Mouse (Mus musculus): ENCODE data around the gene Meiob.

The Meiob gene

DNA sequence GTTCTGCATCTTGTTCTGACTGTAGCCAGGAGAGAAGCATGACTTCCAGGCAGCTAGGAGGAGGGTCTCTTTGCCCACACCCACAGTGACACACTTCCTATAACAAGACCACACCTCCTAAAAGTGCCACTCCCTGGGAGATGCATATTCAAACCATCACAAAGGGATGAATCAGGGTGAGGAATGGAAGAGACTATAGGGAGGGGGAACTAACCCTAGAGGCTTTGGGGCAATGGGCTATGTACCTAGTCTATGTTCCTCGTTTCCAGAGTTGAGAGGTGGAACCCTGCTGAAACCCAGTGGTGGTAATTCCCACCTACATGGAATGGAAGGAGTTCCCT lies 70.3 kb downstream of the Meiob start:
- DNase-seq (ENCODE audit: low spot score) = no peak

DNA sequence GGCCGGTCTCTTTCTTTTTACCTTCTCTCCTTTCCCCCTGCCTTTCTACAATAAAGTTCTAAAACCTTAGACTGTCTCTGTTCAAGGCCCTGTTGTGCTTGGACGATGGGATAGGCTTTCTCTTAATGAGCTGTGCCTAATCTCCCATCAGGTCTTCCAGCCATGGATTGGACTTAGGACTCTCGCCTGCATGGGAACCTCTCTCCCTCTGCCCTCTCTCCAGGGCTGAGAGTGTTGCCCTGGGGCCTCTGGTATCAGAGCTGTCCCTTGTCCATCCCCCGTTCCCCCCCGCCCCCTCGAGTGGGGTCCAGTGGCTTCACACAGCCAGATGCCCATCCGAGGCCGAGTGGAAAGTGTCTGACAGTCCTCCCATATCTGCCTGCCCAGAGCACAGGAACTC lies 70.9 kb downstream of the Meiob start:
- DNase-seq (ENCODE audit: low spot score) = no peak

DNA sequence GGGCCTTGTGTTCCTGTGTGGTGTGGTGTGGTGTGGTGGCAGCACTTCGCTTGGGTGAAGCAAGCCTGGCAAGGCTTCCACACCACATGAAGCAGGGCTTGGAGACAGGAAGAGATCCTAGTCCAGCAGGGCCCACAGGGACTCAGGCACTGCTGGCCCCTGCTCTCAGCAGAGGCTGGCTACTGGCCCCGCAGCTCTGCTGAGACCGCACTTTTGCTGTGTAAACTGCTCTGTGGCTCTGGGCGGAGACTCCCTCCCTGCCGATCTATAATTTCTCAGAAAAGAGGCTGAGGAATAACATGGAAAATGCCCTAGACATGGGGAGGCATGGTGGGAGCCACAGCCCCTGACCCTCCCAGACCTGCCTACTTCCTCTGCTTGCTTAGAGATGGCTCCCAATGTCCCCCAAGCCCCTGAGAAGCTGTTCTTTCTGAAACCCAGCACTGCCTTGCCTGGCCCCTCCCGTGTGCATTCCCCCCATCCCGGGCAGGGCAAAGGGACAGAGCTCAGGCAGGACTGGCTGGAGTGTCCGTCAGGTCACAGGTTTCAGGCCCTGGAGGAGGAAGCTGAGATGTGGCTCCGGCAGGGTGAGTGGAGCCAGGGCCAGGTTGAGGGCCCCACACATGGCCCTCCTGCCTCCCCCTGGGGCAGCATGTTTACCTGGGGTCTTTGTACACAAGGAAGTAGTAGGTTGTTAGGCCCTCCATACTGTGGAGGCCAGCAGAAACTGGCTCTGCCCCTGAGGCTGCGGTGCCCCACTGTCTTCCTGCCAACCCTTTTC lies 73.4 kb downstream of the Meiob start:
- DNase-seq (ENCODE audit: low spot score) = no peak

DNA sequence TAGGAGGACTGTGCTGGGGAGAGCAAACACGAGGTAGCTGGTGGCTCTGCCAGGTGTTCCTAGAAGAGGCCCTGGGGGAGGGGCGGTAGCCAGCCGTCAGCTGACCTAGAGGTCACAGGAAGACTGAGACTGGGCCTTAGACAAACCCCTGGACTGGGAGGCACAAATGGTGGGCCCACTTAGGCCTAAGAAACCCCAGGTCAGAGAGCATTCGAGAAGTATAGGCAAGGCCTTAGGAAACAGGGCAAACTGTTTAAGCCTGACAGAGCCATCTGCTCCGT lies 74.0 kb downstream of the Meiob start:
- DNase-seq (ENCODE audit: low spot score) = no peak

DNA sequence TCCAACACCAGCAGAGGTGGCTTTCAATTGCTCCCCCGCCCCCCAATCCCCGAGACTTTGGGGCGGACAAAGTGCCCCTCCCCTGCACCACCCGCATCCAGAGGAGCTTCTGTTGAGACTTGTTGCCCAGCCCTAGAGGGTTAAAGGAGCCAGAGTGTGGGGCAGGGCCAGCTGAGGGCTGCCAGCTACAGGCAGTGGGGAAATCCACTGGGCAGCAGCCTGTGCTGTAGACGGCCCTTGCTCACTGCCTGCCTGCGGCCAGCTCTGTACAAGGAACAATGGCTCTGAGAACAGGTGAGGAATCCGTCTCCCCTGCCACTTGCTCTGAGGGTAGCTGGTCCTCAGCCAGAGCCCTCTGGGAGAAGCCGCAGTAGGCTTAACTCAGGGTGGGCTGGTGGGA lies 74.4 kb downstream of the Meiob start:
- DNase-seq (ENCODE audit: low spot score) = no peak

DNA sequence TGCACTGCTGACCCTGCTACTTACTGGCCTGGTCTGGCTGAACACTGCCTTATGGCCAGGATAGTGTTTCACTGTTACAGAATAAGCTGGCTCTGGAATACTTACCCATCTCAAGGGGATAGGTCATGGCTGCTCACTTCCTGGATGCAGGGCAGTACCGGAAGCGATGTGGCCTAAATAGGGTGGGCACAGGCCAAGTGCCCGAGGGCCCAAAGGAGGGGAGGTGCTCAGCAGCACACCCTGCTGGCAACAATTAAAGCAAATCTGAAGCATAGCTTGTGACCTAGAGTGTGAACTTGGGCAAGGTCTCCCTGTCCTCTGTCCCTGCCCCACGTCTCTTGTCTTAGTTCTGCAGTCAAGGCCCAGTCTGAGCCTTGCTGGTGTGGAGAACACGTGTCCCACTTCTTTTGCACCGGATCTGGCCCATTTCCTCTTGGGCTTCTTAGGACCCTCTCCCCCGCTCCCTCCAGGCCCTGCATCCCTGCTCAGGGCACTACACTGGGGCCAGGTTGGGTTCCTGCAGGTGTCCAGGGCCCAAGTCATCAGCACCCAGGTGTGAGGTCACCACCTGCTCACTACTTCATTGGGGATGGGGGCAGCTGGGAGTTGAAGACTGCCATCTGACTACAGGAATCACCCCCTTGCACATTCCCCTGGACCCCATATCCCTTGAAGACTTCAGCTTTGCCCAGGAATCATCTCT lies 77.8 kb downstream of the Meiob start:
- no peak for DNase-seq (ENCODE audit: low spot score)

DNA sequence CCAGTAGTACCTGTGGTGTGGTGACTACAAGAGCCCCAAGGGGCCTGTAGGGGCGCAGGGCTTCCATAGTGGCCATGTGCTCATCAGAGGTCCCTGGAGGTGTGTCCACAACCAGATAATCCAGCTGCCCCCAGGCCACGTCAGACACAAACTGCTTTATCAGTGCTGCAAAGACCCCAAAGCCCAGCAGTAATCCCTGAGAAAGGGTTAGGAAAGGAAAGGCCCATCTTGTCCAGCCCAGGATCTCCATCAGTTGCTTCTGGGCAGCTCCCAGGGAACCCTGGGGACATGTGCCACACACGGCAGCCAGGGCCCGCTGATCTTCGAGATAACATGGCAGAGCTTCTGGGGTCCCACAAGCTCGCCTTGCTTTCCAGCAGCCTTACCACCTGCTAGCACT lies 80.3 kb downstream of the Meiob start:
- DNase-seq (ENCODE audit: low spot score) = no peak

DNA sequence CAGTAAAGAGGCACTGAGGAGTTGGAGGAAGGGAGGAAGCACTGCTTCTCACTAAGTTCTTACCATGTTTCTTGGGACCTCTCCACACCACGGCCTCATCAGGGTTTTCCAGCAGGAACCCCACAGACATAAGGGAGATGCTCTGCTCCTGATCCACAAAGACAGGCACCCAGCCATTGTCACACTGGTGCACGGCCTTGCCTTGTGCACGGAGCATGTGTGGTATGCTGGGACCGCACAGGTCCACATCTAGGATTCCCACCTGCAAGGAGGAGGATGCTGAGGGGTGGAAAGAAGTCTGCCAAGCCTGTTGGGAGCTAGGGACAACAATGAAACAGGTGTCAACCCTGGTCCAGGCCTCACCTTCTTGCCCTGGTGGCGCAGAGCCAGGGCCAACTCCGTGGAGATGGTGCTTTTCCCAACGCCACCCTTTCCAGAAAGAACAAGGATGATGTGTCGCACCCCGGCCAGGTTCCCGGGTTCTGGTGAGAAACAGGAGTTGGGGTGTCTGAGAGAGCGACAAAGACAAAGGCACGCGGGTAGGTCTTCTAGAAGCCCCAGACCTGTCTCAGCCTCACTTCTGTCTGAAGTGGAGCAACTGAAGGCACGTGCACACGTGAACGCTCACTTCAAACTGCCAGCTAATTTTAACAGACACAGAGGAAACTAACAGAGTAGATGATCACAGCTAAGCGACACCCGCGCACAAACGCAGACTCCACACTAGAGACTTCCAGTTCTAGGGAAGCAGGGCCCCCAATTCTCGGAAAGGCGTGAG lies 81.5 kb downstream of the Meiob start:
- no peak for DNase-seq (ENCODE audit: low spot score)

DNA sequence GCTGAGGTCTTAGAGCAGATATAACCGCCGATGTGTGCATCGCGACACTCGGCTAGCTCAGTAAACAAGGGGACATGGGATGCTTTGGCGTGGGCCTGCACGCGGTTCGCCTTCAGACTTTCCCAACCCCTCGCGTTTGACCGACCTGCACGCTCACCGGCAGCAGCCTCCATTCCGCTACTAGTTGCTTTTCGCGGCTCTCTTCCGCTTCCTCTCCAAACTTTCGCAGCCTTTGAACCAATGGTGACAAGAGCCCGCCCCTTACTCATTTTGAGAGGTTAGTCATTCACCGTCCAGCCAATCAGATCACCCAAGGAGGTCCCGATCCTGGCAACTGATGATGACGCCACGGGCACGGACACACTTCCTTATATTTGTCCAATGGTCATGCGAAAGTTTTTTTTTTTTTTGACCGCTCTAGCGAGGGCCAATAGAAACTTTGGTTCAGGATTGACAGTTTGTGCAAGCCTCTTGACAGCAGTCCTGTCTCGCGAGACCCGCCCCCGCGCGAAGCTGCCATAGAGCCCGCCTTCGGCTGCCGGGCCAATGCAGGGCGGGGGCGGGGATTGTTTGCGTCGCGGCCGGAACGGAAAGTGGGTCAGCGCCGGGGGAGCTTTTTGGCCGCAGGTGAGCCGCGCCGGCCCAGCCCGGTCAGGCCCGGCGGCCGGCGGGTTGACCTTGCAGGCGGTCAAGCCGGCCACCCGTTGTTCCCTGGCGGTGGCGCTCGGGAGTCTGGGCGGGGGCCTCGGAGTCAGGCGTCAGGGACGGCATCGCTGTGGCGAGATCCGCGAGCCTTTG lies 82.2 kb downstream of the Meiob start, which contains the start of the genes Nubp2 and Spsb3:
TSS of gene Nubp2 (minus strand) at position 216 of the 798 bp plus-strand sequence.
TSS of gene Spsb3 (plus strand) at position 510 of the 798 bp plus-strand sequence.
- peak; percentile 99 for DNase-seq (ENCODE audit: low spot score)

DNA sequence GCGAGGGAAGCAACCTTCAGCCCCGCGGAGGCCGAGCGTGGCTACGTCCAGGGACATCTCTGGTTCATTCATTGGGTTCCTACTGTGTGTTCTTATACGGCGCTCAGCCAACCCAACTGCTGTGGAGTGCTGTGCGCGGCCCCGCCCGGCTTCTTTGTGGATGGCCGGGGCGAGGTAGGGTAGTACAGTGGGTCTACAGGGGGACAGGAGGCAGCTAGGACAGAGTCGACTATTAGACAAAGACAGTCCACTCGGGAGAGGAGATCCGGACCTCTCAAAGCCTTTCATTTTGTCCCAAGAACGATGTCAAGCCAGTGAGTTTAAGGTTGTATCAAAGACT lies 82.8 kb downstream of the Meiob start:
- no peak for DNase-seq (ENCODE audit: low spot score)

DNA sequence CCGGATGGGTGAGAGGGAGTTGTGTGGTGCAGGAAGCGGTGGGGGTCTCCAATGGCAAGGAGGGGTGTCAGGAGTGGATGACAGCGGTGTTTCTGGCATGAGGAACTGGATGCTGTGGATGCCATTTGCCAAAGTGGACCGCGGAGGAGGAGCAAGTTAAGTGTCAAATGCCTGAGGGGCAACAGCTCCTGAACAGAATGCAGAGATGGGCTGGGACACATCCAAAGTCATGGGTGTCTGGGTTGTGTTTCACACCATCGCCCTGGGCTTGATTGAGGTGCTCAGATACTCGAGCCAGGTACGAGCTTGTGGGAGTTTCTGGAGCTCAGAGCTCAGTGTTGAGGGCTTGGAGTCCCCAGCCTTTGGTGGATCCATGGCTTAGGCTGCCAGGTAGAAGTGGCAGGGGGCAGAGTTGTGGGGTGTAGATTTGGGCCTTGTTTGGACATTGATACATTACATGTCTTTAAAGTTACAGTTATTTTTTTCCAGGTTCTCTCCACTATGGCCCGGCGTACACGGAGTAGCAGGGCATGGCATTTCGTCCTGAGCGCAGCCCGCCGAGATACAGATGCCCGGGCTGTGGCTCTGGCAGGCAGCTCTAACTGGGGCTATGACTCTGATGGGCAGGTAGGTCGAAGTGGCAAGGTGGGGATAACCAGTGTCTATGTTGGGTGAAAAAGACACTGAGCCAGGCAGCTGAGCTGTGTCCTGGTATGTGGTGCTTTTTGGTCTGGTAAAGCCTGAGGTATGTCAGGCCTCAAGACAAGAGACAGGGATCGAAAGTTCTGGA lies 83.4 kb downstream of the Meiob start:
- no peak for DNase-seq (ENCODE audit: low spot score)

DNA sequence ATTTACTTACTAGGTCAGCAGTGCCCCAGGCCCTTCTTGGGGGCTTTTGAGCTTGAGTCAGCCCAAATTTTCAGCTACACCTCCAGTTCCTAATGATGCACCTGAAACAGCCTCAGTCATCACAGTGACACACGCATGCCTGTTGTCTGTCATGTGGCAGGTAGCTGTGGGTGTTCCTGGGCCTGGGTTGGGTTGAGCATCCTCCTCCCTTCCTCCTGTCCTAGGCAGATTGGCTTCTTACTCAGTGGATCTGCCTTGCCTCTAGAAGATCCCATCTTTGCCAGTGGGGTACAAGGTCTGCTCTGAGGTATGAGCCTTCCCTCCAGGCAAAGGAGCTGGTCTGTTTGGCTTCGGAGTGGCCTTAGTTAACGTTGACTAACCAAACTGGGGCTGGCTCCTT lies 84.8 kb downstream of the Meiob start:
- no peak for DNase-seq (ENCODE audit: low spot score)

All from layer of hippocampus, adult 9-10 months (tissue).